Mouse (Mus musculus): ENCODE data around the gene Pip5kl1.

DNA sequence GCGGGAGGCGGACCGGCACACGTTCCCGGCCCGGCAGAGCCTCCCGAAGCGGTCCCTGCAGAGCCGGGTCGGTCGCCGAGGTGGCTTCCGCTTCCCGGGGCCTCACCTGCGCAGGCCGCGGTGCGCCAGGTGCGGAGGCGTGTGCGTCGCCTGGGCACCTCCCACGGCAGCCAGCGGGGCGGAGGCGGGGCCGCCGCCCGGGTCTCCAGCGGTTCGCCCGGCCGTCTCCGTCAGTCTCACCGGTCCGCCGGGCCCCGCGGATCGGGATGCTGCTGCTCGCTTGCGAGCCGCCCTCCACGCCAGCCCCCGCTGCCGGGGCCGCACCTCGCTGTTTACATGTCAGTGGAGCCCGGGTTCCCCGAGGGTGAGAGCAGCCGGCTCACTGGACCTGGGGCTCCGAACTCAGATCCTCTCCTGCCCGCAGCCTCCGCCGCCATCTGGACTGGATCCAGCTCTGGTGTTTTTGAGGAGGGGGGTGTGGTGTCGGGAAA, 39.1 kb upstream of the Pip5kl1 start:
- TF ChIP-seq POLR2A (IDR thresholded peaks at IDR 0.05; ENCODE audit: insufficient read depth, low read depth, low read length) (no peak), CTCF (IDR thresholded peaks at IDR 0.05) (no peak)

Measured in heart, adult 2 months (tissue).